Mouse (Mus musculus): ENCODE data around the gene Bves. TPM values are rescaled to one million over a fixed set of nuclear protein-coding genes. Genes with fewer than 3 reads are reported as not detected.
"Not testable (repeated sequence)": the region's sequence is repeated elsewhere in the genome, so short reads cannot be mapped to it uniquely, and the experiment has no call there.

Gene Bves
- 0.07 and 0.34 TPM in 2 replicates for polyA plus RNA-seq (2012; rRNA removed)

DNA sequence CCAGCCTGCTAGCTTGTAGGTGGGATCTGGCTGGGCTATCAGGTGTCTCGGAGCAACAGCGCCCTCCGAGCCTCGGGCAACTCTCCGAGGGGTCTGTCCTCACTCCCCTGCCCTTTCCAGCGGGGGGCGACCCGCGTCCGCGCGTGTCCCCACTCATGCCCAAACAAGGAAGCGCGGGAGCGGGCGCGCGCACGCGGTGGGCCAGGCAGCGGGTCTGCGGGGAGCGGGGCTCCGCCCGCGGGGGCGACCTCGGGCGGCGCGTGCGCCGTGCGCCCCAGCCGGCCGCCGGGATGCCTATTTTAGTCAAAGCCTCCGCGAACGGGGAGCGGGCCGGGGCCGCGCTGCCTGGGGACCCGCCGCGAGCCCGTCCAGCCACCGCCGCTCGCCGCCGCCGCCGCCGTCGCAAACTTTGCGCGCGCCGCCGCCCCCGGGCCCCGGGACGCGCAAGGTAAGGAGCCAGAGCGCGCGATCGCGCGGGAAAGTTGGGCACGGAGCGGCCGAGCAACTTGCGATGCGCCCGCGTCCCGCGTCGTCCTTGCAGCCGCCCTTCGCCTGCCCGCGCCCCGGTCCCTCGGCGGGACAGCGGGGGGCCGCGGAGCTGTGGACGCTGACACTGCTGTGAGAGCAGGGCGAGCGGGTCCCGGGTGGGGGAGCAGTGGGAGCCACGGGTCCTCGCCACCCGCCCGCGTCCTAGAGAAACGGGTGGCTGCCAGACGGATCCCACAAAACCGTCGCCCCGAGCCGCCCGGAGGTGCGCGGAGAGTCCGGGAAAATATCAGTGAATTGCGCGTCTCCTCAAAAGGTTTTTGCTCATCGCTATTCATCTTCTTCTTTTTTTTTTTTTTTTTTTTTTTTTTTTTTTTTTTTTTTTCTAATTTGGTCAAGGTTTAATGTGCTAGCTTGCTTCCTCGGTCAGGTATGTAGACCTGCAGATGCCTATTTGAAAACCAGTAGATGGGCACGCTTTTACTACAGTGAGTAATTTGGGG is at the start of gene Bves:
Bves (plus strand) TSS at position 339 of the 989 bp plus-strand sequence.
- Histone ChIP-seq H3K27me3 (replicated peaks; ENCODE audit: control insufficient read depth, insufficient read depth, low read length) (peaks cover 3% of the 10 kb centered on the region), H3K27ac (ENCODE audit: insufficient read depth, low read depth, low read length) (no peak within 1 kb of the TSS), H3K4me1 (ENCODE audit: control insufficient read depth, insufficient read depth, low read length) (no peaks in the 10 kb centered on the region), H3K4me3 (ENCODE audit: insufficient read depth, low read depth, low read length) (peak within 1 kb of the TSS; percentile 28; the same call in 1 of the 2 replicates), H3K36me3 (ENCODE audit: control insufficient read depth, insufficient read depth, low read length) (no peaks in the 10 kb centered on the region)
- TF ChIP-seq POLR2A (IDR thresholded peaks at IDR 0.05; ENCODE audit: low read depth, low read length) = no peak
- no peak for TF ChIP-seq CTCF (conservative IDR thresholded peaks at IDR 0.05; ENCODE audit: insufficient read depth, insufficient read length, low read depth, low read length)
- no peak for DNase-seq
- WGBS = 2% methylated on average over 116 of the region's 116 CpGs

DNA sequence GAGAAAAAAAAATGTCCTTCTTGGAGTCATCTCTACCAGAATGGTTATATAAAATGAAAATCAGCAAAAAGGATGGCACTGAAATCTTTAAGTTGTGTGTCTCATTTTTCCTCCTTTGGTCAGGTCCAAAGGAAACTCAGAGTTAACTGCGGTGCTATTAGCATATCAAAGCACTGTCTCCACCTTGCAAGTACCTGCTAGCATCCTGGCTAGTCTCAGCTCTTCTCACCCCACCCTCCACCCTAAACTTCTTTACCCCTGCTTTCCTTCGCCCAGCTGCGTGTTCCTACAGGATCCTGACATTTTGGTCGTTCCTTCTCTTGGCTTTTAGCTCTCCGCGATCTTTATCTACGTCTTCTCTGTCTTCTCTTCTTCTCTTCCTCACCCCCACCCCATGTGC is 47.2 kb upstream of the Bves start:
- H3K27ac ChIP-seq (ENCODE audit: insufficient read depth, low read depth, low read length) = no peak overlapping the region
- no peaks in the 10 kb centered on the region for H3K36me3 ChIP-seq (ENCODE audit: control insufficient read depth, insufficient read depth, low read length)
- no peak overlapping the region for H3K4me3 ChIP-seq (ENCODE audit: insufficient read depth, low read depth, low read length)
- no peak for TF ChIP-seq POLR2A (IDR thresholded peaks at IDR 0.05; ENCODE audit: low read depth, low read length)
- no peak for TF ChIP-seq CTCF (conservative IDR thresholded peaks at IDR 0.05; ENCODE audit: insufficient read depth, insufficient read length, low read depth, low read length)
- WGBS = 47% methylated on average over 7 of the region's 7 CpGs
- peaks cover 2% of the 10 kb centered on the region; the same call in 1 of the 2 replicates for H3K27me3 ChIP-seq (replicated peaks; ENCODE audit: control insufficient read depth, insufficient read depth, low read length)
- no peak for DNase-seq
- no peaks in the 10 kb centered on the region for H3K4me1 ChIP-seq (ENCODE audit: control insufficient read depth, insufficient read depth, low read length)

DNA sequence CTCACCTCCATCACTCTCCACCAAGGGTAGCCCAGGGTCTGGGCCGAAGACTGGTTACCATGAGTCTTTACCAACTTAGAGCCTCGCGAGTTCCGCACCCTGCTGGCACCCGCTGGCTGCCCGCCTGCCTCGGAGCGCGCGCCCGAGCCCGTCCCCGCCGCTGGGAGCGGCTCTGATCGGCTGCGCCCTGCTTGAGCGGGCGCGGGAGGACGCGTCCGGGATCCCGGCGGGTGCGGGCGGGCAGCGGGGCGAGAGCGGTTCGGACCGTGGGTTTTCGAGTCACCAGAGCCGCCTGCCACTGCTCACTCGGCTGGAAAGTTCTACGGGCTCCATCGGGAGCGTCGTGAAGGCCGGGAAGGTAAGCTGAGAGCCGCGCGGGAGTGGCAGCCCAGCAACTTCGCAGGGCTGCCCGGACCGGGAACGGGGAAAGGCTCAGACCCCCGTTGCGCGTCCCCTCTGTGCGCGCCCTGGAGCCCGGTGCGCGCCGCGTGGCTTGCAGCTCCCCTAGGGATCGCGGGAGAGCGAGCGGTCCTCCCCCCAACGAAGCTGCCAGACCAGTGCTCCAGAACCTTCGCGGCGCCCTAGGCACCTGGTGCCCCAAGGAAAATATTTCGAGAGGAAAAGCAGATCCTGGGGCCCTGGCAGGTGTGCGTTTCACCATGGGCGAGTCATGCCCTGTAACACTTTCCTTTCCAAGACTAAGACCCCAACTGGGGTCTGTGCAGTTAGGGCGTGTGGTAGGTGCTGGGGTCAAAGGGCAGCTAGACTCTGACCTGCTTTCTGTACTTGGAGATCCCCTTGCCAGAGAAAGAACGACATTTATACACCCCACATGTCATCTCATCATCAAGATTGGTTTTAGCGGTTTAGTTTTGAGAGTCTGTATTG is 46.1 kb upstream of the Bves start:
- no peaks in the 10 kb centered on the region for H3K36me3 ChIP-seq (ENCODE audit: control insufficient read depth, insufficient read depth, low read length)
- WGBS = 2% methylated on average over 71 of the region's 71 CpGs

GRCm38 (mm10) chr10:45290618-45291017 is 45.0 kb upstream of the Bves start:
- H3K27ac ChIP-seq (ENCODE audit: insufficient read depth, low read depth, low read length) = no peak overlapping the region
- no peak overlapping the region for H3K4me3 ChIP-seq (ENCODE audit: insufficient read depth, low read depth, low read length)
- no peaks in the 10 kb centered on the region for H3K4me1 ChIP-seq (ENCODE audit: control insufficient read depth, insufficient read depth, low read length)
- H3K27me3 ChIP-seq (replicated peaks; ENCODE audit: control insufficient read depth, insufficient read depth, low read length) = peaks cover 2% of the 10 kb centered on the region; the same call in 1 of the 2 replicates
- no peak for DNase-seq
- H3K36me3 ChIP-seq (ENCODE audit: control insufficient read depth, insufficient read depth, low read length) = no peaks in the 10 kb centered on the region
- no peak for TF ChIP-seq CTCF (conservative IDR thresholded peaks at IDR 0.05; ENCODE audit: insufficient read depth, insufficient read length, low read depth, low read length)
- TF ChIP-seq POLR2A (IDR thresholded peaks at IDR 0.05; ENCODE audit: low read depth, low read length) = no peak
- 66% methylated on average over 5 of the region's 5 CpGs for WGBS

More for the DNA sequence above, 46.1 kb upstream of the Bves start:
- H3K27ac ChIP-seq (ENCODE audit: insufficient read depth, low read depth, low read length) = no peak overlapping the region
- peaks cover 2% of the 10 kb centered on the region; the same call in 1 of the 2 replicates for H3K27me3 ChIP-seq (replicated peaks; ENCODE audit: control insufficient read depth, insufficient read depth, low read length)
- peak overlapping the region; percentile 27; the same call in 1 of the 2 replicates for H3K4me3 ChIP-seq (ENCODE audit: insufficient read depth, low read depth, low read length)
- no peak for TF ChIP-seq CTCF (conservative IDR thresholded peaks at IDR 0.05; ENCODE audit: insufficient read depth, insufficient read length, low read depth, low read length)
- TF ChIP-seq POLR2A (IDR thresholded peaks at IDR 0.05; ENCODE audit: low read depth, low read length) = no peak
- no peaks in the 10 kb centered on the region for H3K4me1 ChIP-seq (ENCODE audit: control insufficient read depth, insufficient read depth, low read length)
- DNase-seq = no peak

- H3K4me3 ChIP-seq (ENCODE audit: insufficient read depth, low read depth, low read length); H3K27ac ChIP-seq (ENCODE audit: insufficient read depth, low read depth, low read length); H3K36me3 ChIP-seq (ENCODE audit: control insufficient read depth, insufficient read depth, low read length); DNase-seq; H3K27me3 ChIP-seq (replicated peaks; ENCODE audit: control insufficient read depth, insufficient read depth, low read length); H3K4me1 ChIP-seq (ENCODE audit: control insufficient read depth, insufficient read depth, low read length): not testable (repeated sequence)
- WGBS = 67% methylated on average over 4 of the region's 4 CpGs
Measured at GRCm38 (mm10) chr10:45292159-45292558, 43.4 kb upstream of the Bves start.

- Histone ChIP-seq H3K4me3 (ENCODE audit: insufficient read depth, low read depth, low read length) (no peak overlapping the region), H3K4me1 (ENCODE audit: control insufficient read depth, insufficient read depth, low read length) (no peaks in the 10 kb centered on the region), H3K27me3 (replicated peaks; ENCODE audit: control insufficient read depth, insufficient read depth, low read length) (no peaks in the 10 kb centered on the region), H3K36me3 (ENCODE audit: control insufficient read depth, insufficient read depth, low read length) (no peaks in the 10 kb centered on the region), H3K27ac (ENCODE audit: insufficient read depth, low read depth, low read length) (no peak overlapping the region)
- WGBS = 82% methylated on average over 5 of the region's 5 CpGs
- TF ChIP-seq CTCF (conservative IDR thresholded peaks at IDR 0.05; ENCODE audit: insufficient read depth, insufficient read length, low read depth, low read length) (no peak), POLR2A (IDR thresholded peaks at IDR 0.05; ENCODE audit: low read depth, low read length) (no peak)
- DNase-seq = no peak
Measured at GRCm38 (mm10) chr10:45295093-45295492, 40.5 kb upstream of the Bves start.

Measured in kidney, adult 2 months (tissue).